Mouse (Mus musculus) megakaryocyte, adult 5-6 weeks (primary cell): Measurements from ENCODE around the gene Gm4869. TPM values are rescaled to one million over a fixed set of nuclear protein-coding genes. Genes with fewer than 3 reads are reported as not detected.

ENCODE experiments used
- ATAC-seq: 2 replicates; pipeline ENCODE4 v1.8.0; 2016; ENCODE audit warnings: mild to moderate bottlenecking, inconsistent platforms; ENCODE audit not compliant: poor library complexity, severe bottlenecking
- total RNA-seq, 2 experiments: library from RNA; stranded (forward) in 1 of 2; stranded (reverse) in 1 of 2; fragments of 153-499, 151-499 nt in 1 of 2; fragments of 221-1000, 200-1000 nt in 1 of 2; gene quantifications; 2 replicates each; pipeline versions ENCODE4 v1.2.3 to v1.2.4; 2015 to 2017

Gene Gm4869
- total RNA-seq, 2 experiments from 2014 or later: not detected

GRCm38 (mm10) chr5:140517159-140517920, 71.9 kb downstream of the Gm4869 start:
- no peak for ATAC-seq

DNA sequence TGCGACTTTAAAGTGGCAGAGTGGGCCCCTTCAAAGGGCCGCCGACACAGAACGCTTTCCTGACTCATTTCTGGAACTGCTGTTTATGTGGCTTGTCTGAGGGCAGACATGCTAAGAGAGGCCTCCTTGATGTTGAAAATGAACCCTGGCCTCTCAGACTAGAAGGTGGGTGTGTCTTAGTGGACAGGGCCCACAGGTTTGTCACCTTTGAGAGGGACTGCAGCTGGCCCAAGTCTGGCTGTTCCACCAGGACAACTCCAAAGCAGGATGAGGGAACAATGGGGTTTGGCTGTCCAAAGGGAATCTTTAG, 72.4 kb downstream of the Gm4869 start:
- no peak for ATAC-seq

DNA sequence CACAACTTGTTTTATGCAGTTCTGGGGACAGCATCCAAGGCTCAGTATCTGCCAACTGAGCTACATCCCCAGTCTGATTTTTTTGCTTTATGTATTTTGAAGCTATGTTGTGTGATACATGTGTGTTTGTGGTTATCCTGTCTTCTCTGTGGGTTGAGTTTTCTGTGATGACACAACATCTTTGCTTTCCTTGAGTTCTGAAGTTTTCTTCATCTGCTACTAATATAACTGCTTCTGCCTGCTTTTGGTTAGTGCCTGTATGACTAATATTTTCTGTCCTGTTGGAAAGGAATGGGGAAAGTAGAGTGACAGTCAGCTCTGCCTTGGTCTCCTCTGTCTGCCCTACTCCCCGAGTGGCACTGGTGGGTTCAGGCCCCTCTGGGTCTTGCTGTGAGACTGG, 75.8 kb downstream of the Gm4869 start:
- no peak for ATAC-seq

DNA sequence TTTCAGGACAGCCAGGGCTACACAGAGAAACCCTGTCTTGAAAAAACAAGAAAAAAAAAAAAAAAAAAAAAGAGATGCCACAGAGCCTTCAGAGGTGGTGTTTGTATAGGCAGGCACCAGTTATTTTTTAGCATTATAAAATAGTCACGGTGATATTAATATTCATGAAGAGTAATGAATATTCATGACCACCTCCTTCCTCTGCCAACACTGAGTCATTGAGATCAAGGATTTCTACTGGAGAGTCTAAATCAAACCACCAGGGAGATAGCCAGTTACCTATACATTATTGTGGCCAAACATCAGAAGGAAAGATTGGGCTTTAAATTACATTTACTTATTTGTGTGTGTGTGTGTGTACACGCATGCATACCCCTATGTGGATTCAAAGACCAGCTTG, 81.3 kb downstream of the Gm4869 start:
- no peak for ATAC-seq

- no peak for ATAC-seq
Observed at GRCm38 (mm10) chr5:140538111-140538683, 92.8 kb downstream of the Gm4869 start.

DNA sequence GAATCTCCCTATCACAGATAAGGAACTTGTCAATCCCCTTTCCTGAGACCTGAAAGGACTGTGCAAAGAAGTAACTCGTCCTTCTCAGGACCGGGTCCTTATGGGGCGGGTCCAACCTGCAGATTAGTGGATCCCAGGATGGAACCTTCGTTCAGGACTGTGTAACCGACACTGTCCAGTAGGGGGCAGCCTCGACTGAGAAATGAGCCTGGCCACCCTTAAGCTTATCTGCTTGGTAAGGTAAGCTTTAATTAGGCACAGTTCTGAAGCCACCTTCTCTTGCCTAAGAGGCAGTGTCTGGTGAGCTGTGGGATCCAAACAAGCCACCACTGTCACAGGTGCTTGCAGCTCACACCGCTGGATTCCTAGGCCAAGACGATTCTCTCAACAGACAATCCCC, 94.7 kb downstream of the Gm4869 start:
- peak; percentile 85 for ATAC-seq

DNA sequence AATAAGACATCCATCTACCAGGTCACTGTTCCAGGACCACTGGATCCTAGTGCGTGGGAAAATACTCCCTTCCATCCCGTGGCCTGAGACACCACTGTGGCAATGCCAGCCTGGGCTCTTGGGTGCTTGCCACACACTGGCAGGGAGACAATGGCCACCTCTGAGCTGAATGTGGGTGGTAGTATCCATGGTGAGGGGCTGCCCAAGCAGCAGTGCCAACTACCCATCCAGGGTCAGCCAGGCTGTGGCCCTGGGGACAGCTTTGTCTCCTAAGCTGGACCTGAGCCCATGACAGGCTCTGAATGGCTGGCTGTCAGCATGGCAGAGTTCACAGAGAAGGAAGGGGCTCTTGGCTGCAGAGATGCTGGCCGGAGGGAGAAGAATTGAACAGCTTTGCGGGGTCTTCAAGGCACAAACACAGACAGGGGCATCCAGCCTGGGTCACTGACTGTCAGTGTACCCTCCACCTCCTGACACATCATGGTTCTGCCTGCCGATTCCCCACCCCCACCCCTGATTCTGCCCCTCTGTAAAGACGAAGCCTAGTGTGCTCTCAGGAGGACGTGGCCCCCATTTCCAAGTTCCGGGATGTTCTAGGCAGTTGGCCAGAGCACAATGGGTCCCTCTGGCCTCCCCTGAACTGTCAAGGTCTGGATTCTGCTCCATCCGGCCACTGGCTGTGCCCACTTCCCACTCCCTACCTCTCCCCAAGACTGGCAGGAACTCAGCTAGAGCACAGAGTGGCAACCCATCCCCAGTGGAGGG, 97.5 kb downstream of the Gm4869 start:
- no peak for ATAC-seq

Other genes with a start within 250 kb of the Gm4869 start
- gene Mad1l1, start 124.1 kb upstream of the Gm4869 start, total RNA-seq (2015): 7.4 and 11.6 TPM in 2 replicates
- gene Mad1l1, start 124.1 kb upstream of the Gm4869 start, total RNA-seq (2017): 45.0 and 46.6 TPM in 2 replicates
- gene Nudt1, start 124.0 kb upstream of the Gm4869 start, total RNA-seq (2015): 17.5 and 19.9 TPM in 2 replicates
- 11.6 and 18.4 TPM in 2 replicates for gene Nudt1, start 124.0 kb upstream of the Gm4869 start, total RNA-seq (2017)
- 1.7 and 5.5 TPM in 2 replicates for gene Mrm2, start 113.7 kb upstream of the Gm4869 start, total RNA-seq (2015)
- gene Mrm2, start 113.7 kb upstream of the Gm4869 start, total RNA-seq (2017): 2.4 and 4.0 TPM in 2 replicates
- 2.8 and 3.5 TPM in 2 replicates for gene Snx8, start 56.4 kb upstream of the Gm4869 start, total RNA-seq (2015)
- 8.1 and 8.3 TPM in 2 replicates for gene Snx8, start 56.4 kb upstream of the Gm4869 start, total RNA-seq (2017)
- gene Eif3b, start 26.3 kb upstream of the Gm4869 start, total RNA-seq (2015): 82.3 and 108 TPM in 2 replicates
- 43.2 and 74.9 TPM in 2 replicates for gene Eif3b, start 26.3 kb upstream of the Gm4869 start, total RNA-seq (2017)
- gene Chst12, start 59.9 kb downstream of the Gm4869 start, total RNA-seq (2015): 89.4 and 92.0 TPM in 2 replicates
- gene Chst12, start 59.9 kb downstream of the Gm4869 start, total RNA-seq (2017): 41.7 and 44.5 TPM in 2 replicates
- gene Grifin, start 119.4 kb downstream of the Gm4869 start, total RNA-seq (2015): not detected in 2 replicates
- not detected in 2 replicates for gene Grifin, start 119.4 kb downstream of the Gm4869 start, total RNA-seq (2017)
- gene Lfng, start 161.7 kb downstream of the Gm4869 start, total RNA-seq (2015): 21.3 and 23.2 TPM in 2 replicates
- gene Lfng, start 161.7 kb downstream of the Gm4869 start, total RNA-seq (2017): 48.0 and 54.2 TPM in 2 replicates
- 42.4 and 46.0 TPM in 2 replicates for gene Ttyh3, start 203.4 kb downstream of the Gm4869 start, total RNA-seq (2015)
- gene Ttyh3, start 203.4 kb downstream of the Gm4869 start, total RNA-seq (2017): 8.0 and 11.6 TPM in 2 replicates